Mouse (Mus musculus) heart, embryonic 10.5 days (tissue): Measurements from ENCODE around the gene Serpina3k. TPM values are rescaled to one million over a fixed set of nuclear protein-coding genes. Genes with fewer than 3 reads are reported as not detected.
"Not testable (repeated sequence)": the region's sequence is repeated elsewhere in the genome, so short reads cannot be mapped to it uniquely, and the experiment has no call there.

Experiments used
- DNase-seq: peaks from one replicate; pipeline ENCODE4 v3.0.0-alpha.2; 2017; ENCODE audit warnings: low spot score
- H3K27ac ChIP-seq: fragments of 300-500 bp; sonication (generic); 2 replicates; pipeline ENCODE4 v1.5.1; 2016; ENCODE audit warnings: mild to moderate bottlenecking
- H3K27me3 ChIP-seq: fragments of 300-500 bp; sonication (generic); 2 replicates; pipeline ENCODE4 v1.6.1; 2016; ENCODE audit warnings: mild to moderate bottlenecking; ENCODE audit not compliant: poor library complexity, insufficient read depth, severe bottlenecking
- H3K36me3 ChIP-seq: fragments of 300-500 bp; sonication (generic); 2 replicates; pipeline ENCODE4 v1.6.1; 2016; ENCODE audit warnings: mild to moderate bottlenecking, moderate library complexity
- H3K4me1 ChIP-seq: fragments of 300-500 bp; sonication (generic); 2 replicates; pipeline ENCODE4 v1.6.1; 2016; ENCODE audit warnings: mild to moderate bottlenecking
- H3K4me3 ChIP-seq: fragments of 300-500 bp; sonication (generic); 2 replicates; pipeline ENCODE4 v1.5.1; 2016; ENCODE audit warnings: mild to moderate bottlenecking, moderate library complexity
- H3K9me3 ChIP-seq: fragments of 300-500 bp; sonication (generic); 2 replicates; pipeline ENCODE4 v1.6.1; 2016; ENCODE audit warnings: mild to moderate bottlenecking, moderate library complexity
- WGBS: fragments of 180-500 bp; shearing (Covaris S2); methylation state at CpG from one replicate; pipeline ENCODE4 v1.1.7; 2016; 5-methylcytosine and 5-hydroxymethylcytosine counted together
- polyA plus RNA-seq: library from polyadenylated mRNA; unstranded; fragments of >200 nt; fragmentation: Nextera tagmentation; extraction: Ambion mirVana; gene quantifications from 2 replicates; pipeline ENCODE4 v1.2.1, GENCODE M21; 2016

The Serpina3k gene
- polyA plus RNA-seq, result not detected in 2 replicates

- not testable (repeated sequence) for H3K4me3 ChIP-seq, DNase-seq, H3K9me3 ChIP-seq, H3K4me1 ChIP-seq, H3K27ac ChIP-seq, H3K27me3 ChIP-seq, H3K36me3 ChIP-seq
- 70% methylated on average over 3 of the region's 3 CpGs for WGBS
Measured at GRCm38 (mm10) chr12:104338226-104338625, at the start of gene Serpina3k, which contains the start of gene Serpina3m. Gene Serpina3k, plus strand, starts transcription at chr12:104338486. Gene Serpina3m, plus strand, starts transcription at chr12:104338486.

- no peak for DNase-seq
- Histone ChIP-seq H3K9me3 (no peaks in the 10 kb centered on the region), H3K4me3 (no peak overlapping the region), H3K36me3 (no peaks in the 10 kb centered on the region), H3K27ac (no peak overlapping the region), H3K4me1 (no peaks in the 10 kb centered on the region), H3K27me3 (no peaks in the 10 kb centered on the region)
- 42% methylated on average over 4 of the region's 4 CpGs for WGBS
Measured at GRCm38 (mm10) chr12:104289872-104290271, 48.4 kb upstream of the Serpina3k start.

DNA sequence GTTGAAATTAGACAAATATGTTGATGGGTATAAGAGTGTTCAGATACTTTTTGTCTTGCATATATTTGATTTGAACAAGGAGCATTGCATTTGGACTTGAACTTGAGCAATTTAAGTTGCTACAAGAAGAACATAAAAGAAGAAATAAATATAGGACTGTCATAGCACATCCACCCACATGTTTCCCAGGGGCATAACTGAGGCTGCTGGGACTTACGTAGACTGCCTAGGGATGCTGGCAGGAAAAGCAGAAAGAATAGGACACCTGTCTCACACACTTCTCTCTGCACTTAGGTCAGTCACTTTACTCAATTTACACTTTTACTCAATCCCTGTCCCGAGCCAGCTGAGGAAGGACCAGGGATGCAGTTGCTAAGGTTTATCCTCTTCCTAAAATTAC, 44.3 kb upstream of the Serpina3k start:
- Histone ChIP-seq H3K9me3 (no peaks in the 10 kb centered on the region), H3K36me3 (no peaks in the 10 kb centered on the region), H3K27me3 (no peaks in the 10 kb centered on the region), H3K4me3 (no peak overlapping the region), H3K4me1 (no peaks in the 10 kb centered on the region), H3K27ac (no peak overlapping the region)
- WGBS, result 79% methylated on average over 2 of the region's 2 CpGs
- no peak for DNase-seq

GRCm38 (mm10) chr12:104298049-104298448, 40.2 kb upstream of the Serpina3k start:
- no peaks in the 10 kb centered on the region for H3K9me3 ChIP-seq
- 75% methylated on average over 2 of the region's 2 CpGs for WGBS
- no peak overlapping the region for H3K27ac ChIP-seq
- no peaks in the 10 kb centered on the region for H3K27me3 ChIP-seq
- H3K36me3 ChIP-seq, result no peaks in the 10 kb centered on the region
- no peak overlapping the region for H3K4me3 ChIP-seq
- no peak for DNase-seq
- no peaks in the 10 kb centered on the region for H3K4me1 ChIP-seq

GRCm38 (mm10) chr12:104305991-104306390, 32.3 kb upstream of the Serpina3k start:
- Histone ChIP-seq H3K4me1 (no peaks in the 10 kb centered on the region), H3K9me3 (peaks cover 1% of the 10 kb centered on the region; the same call in 1 of the 2 replicates), H3K27ac (no peak overlapping the region), H3K27me3 (no peaks in the 10 kb centered on the region), H3K4me3 (no peak overlapping the region), H3K36me3 (no peaks in the 10 kb centered on the region)
- WGBS, result 75% methylated on average over 4 of the region's 4 CpGs
- DNase-seq, result no peak

GRCm38 (mm10) chr12:104314253-104314652, 24.0 kb upstream of the Serpina3k start, which contains the start of gene Serpina3j:
Gene Serpina3j, plus strand, starts transcription at chr12:104314553.
- no peaks in the 10 kb centered on the region for H3K27me3 ChIP-seq
- H3K36me3 ChIP-seq, result no peaks in the 10 kb centered on the region
- 80% methylated on average over 1 of the region's 1 CpGs for WGBS
- no peak for DNase-seq
- no peak within 1 kb of the TSS for H3K4me3 ChIP-seq
- H3K27ac ChIP-seq, result no peak within 1 kb of the TSS
- H3K4me1 ChIP-seq, result no peaks in the 10 kb centered on the region
- peaks cover 5% of the 10 kb centered on the region; the same call in 1 of the 2 replicates for H3K9me3 ChIP-seq

GRCm38 (mm10) chr12:104322454-104322853, 15.8 kb upstream of the Serpina3k start:
- no peaks in the 10 kb centered on the region for H3K4me1 ChIP-seq
- DNase-seq, result no peak
- H3K36me3 ChIP-seq, result no peaks in the 10 kb centered on the region
- H3K4me3 ChIP-seq, result no peak overlapping the region
- H3K27me3 ChIP-seq, result no peaks in the 10 kb centered on the region
- WGBS, result 68% methylated on average over 1 of the region's 1 CpGs
- no peak overlapping the region for H3K27ac ChIP-seq
- H3K9me3 ChIP-seq, result no peaks in the 10 kb centered on the region

DNA sequence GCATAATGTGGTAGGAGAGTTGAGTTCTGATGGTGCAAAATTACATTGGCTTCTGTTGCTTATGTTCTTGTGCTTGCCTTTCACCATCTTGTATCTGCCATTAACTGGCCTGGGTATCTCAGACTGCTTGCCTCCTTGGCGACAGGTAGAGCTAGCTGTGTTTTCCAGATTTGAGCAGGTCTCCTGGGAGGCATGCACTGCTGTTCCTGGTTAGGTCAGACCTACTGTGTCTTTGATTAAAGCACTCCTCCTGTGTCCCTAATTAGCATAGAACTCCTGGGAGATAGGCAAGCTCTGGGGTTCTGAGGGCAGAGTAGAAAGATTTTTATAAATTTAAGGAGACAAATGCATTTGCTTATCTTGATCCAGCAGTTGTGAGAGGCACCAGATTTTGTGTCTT, 6.6 kb upstream of the Serpina3k start:
- no peak overlapping the region for H3K27ac ChIP-seq
- 40% methylated on average over 1 of the region's 1 CpGs for WGBS
- H3K36me3 ChIP-seq, result no peaks in the 10 kb centered on the region
- H3K4me3 ChIP-seq, result no peak overlapping the region
- H3K27me3 ChIP-seq, result no peaks in the 10 kb centered on the region
- no peaks in the 10 kb centered on the region for H3K4me1 ChIP-seq
- peak; percentile 58 for DNase-seq
- H3K9me3 ChIP-seq, result no peaks in the 10 kb centered on the region

GRCm38 (mm10) chr12:104336873-104337272, 1.4 kb upstream of the Serpina3k start:
- not testable (repeated sequence) for H3K4me3 ChIP-seq

GRCm38 (mm10) chr12:104338705-104339104, 419 bp downstream of the Serpina3k start:
- 80% methylated on average over 3 of the region's 3 CpGs for WGBS
- no peaks in the 10 kb centered on the region for H3K4me1 ChIP-seq
- DNase-seq, result peak; percentile 53
- no peak overlapping the region for H3K4me3 ChIP-seq
- H3K27me3 ChIP-seq, result no peaks in the 10 kb centered on the region
- no peaks in the 10 kb centered on the region for H3K9me3 ChIP-seq
- no peaks in the 10 kb centered on the region for H3K36me3 ChIP-seq
- H3K27ac ChIP-seq, result no peak overlapping the region

More at GRCm38 (mm10) chr12:104336873-104337272, 1.4 kb upstream of the Serpina3k start:
- H3K27ac ChIP-seq, H3K27me3 ChIP-seq, H3K9me3 ChIP-seq, H3K4me1 ChIP-seq, H3K36me3 ChIP-seq: not testable (repeated sequence)
- peak; percentile 69 for DNase-seq

DNA sequence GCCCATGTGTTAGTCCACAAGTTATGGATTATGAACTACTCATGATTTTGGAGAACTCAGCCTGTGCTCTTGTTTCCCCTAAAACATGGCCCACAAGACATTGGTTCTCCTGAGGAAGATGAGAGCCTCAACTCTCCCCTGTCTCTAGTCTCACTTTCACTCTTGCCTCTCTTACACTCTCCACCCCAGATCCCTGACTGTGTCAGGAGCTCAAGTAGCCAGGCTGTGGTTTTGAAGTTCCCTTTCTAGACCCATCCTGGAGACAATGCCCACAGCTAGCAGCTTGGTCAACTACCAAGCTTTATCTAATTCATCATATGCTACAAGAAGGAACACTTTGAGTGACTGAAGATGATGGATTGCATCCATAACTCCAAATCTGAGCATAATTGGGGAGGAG, 4.2 kb downstream of the Serpina3k start:
- H3K4me1 ChIP-seq, H3K4me3 ChIP-seq, H3K36me3 ChIP-seq, H3K9me3 ChIP-seq, H3K27me3 ChIP-seq, H3K27ac ChIP-seq, DNase-seq: not testable (repeated sequence)

DNA sequence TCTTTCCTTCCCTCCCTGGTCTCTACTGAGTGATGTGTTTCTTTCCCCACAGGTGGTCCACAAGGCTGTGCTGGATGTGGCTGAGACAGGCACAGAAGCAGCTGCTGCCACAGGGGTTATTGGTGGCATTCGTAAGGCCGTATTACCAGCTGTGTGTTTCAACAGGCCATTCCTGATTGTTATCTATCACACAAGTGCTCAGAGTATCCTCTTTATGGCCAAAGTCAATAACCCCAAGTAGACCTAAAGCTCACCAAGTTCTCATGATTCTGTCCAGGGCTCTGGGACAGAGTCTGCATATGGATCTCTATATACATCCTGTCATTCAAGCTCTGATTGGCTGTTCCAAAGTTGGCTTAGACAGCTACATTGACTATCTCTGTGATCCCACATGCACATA, 6.9 kb downstream of the Serpina3k start:
- no peaks in the 10 kb centered on the region for H3K27me3 ChIP-seq
- H3K27ac ChIP-seq, result no peak overlapping the region
- H3K4me1 ChIP-seq, result no peaks in the 10 kb centered on the region
- no peaks in the 10 kb centered on the region for H3K9me3 ChIP-seq
- no peaks in the 10 kb centered on the region for H3K36me3 ChIP-seq
- 71% methylated on average over 2 of the region's 2 CpGs for WGBS
- DNase-seq, result peak; percentile 10
- H3K4me3 ChIP-seq, result no peak overlapping the region

DNA sequence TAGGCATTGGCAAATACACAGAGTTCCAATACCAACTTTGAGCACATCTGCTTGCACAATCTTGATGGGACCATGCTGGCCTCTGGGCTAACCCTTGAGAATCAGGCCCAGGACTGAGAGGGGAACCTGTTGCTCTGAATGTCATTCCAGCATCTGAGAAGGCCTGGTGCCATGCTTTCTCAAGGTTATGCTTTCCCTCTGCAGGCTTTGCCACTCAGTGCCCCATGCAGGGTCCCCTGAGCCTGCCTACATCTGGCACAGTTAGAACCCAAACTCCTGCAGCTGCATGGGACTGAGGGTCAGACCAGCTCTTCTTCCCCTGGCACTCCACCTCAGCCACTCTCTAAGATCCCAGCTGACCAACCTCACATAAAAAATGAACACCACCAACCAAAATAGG, 7.4 kb downstream of the Serpina3k start:
- Histone ChIP-seq H3K4me1 (no peaks in the 10 kb centered on the region), H3K4me3 (no peak overlapping the region), H3K36me3 (no peaks in the 10 kb centered on the region), H3K27me3 (no peaks in the 10 kb centered on the region), H3K27ac (no peak overlapping the region), H3K9me3 (no peaks in the 10 kb centered on the region)
- peak; percentile 51 for DNase-seq

DNA sequence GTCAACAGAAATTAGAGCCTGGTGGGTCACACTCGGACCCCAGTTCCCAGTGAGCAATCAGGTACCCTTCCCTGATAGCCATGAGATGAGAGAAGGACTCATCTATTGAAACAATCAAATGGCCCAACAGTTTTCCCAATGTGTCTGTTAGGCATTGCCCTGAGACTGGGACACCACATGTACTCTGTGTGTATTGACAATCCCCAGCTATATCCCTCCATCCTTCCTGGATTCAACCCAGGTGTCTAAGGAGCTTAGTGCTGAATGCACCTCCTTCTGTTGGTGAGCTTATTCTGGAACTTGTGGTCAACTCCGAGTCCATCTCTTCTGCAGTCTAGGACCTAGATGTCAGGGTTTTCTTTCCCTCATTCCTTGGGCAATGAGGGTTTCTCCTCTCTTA, 8.8 kb downstream of the Serpina3k start:
- 71% methylated on average over 2 of the region's 2 CpGs for WGBS
- Histone ChIP-seq H3K4me3 (no peak overlapping the region), H3K36me3 (no peaks in the 10 kb centered on the region), H3K9me3 (no peaks in the 10 kb centered on the region), H3K27ac (no peak overlapping the region), H3K4me1 (no peaks in the 10 kb centered on the region), H3K27me3 (no peaks in the 10 kb centered on the region)
- DNase-seq, result no peak
